In genomic region chr4:43142610-43143009, GRCm38 (mm10) we compare ENCODE assay signal across 15 mouse cellular contexts.
"Had no signal": no experiment of that assay in that cellular context is flagged by ENCODE, and none has a peak within 500 bp of the region (broad histone marks: within the 10 kb centered on the region; RNA-seq: fewer than 3 reads in every experiment).

No protein-coding gene starts in this region.

- H3K4me3 ChIP-seq: neural tube, embryonic 13.5 days; neural tube, embryonic 15.5 days; stomach, embryonic 15.5 days had no signal

- H3K9ac ChIP-seq: neural tube, embryonic 13.5 days; neural tube, embryonic 15.5 days; stomach, embryonic 15.5 days had no signal

- H3K4me2 ChIP-seq: neural tube, embryonic 13.5 days; neural tube, embryonic 15.5 days; stomach, embryonic 15.5 days had no signal

- H3K36me3 ChIP-seq: neural tube, embryonic 13.5 days; neural tube, embryonic 15.5 days; stomach, embryonic 15.5 days had no signal

- H3K9me3 ChIP-seq: neural tube, embryonic 13.5 days; neural tube, embryonic 15.5 days; stomach, embryonic 15.5 days had no signal

- DNase-seq: right cerebral cortex, adult 18-20 months; right cerebral cortex, postnatal 14 days; right cerebral cortex, postnatal 25 days; right cerebral cortex, postnatal 4 days; spleen, adult 18-20 months; thymus, adult 18-20 months; thymus, adult 2 months; thymus, postnatal 14 days; thymus, postnatal 25 days; thymus, postnatal 36 days; thymus, postnatal 4 days had no signal

- H3K27me3 ChIP-seq: neural tube, embryonic 13.5 days; neural tube, embryonic 15.5 days; stomach, embryonic 15.5 days had no signal

- H3K4me1 ChIP-seq: neural tube, embryonic 13.5 days; neural tube, embryonic 15.5 days; stomach, embryonic 15.5 days had no signal

- H3K27ac ChIP-seq: neural tube, embryonic 13.5 days; neural tube, embryonic 15.5 days; stomach, embryonic 15.5 days; stomach, postnatal 0 days had no signal
